Mouse (Mus musculus): ENCODE results near the gene Alpl.

Alpl gene

DNA sequence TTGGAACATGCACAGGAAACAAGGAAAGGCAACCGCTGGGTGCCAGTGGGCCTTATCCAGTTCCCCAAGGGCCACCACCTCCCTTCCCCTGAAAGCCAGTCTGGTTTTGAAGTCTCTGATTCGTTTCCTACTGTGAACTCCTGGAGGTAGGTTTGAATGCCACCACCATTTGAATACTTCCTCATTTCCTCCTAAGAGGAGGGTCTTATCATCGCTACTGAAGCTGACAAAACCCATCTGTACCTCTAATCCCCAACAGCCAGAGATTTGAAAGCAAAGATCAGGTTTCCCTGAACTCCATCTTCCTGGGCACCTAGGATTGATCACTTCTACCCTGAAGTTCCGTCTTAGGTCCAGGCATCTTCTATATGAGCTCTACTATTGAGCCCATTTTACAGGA, 854 bp upstream of the Alpl start:
- no peak for DNase-seq (ENCODE audit: low read depth)

GRCm38 (mm10) chr4:137794178-137794900, 1.8 kb downstream of the Alpl start:
- no peak for DNase-seq (ENCODE audit: low read depth)

DNA sequence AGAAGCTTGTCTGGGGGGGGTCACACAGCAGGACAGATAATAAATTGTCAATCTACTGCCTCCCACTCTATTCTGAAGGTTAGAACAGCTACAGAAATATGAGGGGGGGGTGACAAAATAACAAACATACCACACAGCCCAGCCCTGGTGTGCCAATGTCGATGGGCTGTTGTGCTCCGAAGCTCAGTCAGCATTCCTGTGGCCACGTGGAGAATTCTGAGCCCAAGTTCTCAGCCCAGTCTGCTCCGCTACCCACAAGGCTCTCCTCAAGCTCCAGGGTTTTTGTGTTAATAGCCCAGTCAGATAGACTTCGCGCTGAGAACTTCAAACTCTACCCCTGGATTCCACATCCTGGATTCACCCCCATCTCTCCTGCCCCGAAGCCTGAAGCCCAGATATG, 2.6 kb downstream of the Alpl start:
- no peak for DNase-seq (ENCODE audit: low read depth)

DNA sequence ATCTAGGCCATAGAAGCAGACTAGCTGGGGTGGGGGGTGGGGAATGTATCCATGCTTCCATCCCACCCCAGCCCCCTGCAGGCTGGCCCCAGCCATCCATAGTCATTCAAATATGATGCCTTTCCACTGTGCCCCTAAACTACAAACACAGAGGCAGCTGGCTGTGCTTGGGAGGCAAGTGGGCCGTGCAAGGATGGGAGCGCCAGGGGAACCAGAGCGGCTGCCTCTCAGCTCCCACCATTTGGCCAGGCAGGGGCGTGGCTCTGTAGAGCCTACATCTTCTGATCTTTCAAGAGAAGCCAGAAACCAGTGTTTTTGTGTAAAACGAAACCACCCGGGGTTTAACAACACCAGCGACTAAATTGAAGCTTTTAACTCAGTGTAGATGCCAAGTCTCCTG, 4.7 kb downstream of the Alpl start:
- DNase-seq (ENCODE audit: low read depth), result no peak

- DNase-seq (ENCODE audit: low read depth), result no peak
These were observed 5.2 kb downstream of the Alpl start for GRCm38 (mm10) chr4:137790981-137791380.

- no peak for DNase-seq (ENCODE audit: low read depth)
These were observed 7.6 kb downstream of the Alpl start for GRCm38 (mm10) chr4:137788511-137789049.

DNA sequence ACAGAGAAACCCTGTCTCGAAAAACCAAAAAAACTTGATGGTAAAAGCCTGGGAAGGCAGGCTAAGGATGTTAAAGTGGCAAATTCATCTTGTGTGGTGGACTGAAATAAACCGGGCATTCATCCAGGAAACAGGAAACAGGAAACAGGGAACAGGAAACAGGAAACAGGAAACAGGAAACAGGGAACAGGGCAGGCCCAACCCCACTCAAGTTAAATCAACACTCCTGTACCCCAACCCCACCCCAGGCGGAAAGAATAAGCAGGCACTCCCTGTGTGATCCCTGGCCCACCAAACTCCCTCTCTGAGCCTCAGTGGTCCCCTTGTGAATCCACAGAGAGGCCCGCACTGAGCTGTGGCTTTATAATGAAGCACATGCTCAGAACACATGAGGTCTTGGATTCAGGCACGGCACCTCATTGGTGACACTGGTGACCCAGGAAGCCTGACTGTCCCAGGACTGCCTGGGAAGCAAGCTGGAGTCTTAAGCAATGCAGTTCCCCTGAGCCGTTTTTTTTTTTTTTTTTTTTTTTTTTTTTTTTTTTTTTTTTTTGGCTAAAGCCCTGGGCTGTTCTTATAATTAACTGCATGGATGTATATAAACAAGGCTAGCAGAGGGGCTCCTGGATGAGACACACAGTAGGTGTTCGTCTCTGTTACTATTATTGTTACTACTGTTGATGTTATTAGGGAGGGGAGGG, 8.4 kb downstream of the Alpl start:
- DNase-seq (ENCODE audit: low read depth), result no peak

DNA sequence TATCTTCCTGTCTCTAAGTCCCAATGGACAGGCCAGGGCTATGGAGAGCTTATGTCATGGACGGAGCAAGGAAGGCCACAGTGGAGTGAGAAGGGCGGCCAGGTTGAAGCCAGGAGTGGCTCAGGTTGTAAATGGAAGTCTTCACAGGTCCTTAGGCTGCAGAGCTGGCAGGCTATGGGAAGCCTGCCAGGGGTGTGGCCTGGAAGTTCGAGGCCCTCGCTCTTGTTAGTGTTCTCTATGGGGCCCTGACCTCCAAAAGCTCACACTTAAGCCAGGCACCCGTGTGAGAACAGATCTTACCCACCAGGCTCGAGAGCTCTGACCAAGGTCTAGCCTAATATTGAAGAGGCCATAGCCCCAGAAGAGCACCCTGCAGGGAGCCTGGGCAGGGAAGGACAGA, 9.7 kb downstream of the Alpl start:
- no peak for DNase-seq (ENCODE audit: low read depth)

DNA sequence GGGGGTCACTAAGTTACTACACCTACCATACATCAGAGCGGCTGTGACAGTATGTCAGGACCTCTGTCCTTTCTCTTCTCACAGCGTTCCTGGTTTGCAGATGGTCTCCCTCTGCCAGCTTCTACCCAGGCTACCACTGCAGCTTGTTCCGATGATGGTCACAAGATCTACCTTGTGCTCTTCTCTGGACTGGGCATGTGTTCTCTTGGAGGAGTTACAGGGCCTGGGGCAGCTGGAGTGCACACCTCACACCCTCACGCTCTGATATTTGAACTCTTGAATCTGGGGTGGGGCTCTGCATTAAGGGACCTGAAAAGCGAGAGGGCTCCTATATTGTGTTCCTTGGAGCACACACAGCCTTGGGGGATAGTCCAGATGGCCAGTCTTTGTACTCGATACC, 10.9 kb downstream of the Alpl start:
- DNase-seq (ENCODE audit: low read depth), result no peak

DNA sequence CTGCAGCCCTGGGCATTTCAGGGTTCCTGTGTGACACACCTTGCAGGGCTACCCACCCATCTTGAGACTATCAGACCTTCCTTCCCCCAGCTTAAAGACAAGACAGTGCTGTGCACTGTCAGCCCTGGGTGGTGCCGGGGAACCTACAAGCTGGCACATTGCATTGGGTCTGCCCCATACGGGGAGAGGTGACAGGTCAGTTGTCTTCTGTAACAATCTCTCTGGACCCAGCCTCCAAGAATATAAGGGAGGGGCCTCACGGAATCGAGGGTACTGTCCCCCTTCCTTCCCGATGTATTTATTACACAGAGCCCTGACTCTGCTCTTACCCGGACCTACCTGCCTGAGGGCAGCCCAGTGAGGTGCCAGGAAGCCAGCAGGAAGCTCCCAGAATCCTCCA, 11.4 kb downstream of the Alpl start:
- DNase-seq (ENCODE audit: low read depth), result no peak

DNA sequence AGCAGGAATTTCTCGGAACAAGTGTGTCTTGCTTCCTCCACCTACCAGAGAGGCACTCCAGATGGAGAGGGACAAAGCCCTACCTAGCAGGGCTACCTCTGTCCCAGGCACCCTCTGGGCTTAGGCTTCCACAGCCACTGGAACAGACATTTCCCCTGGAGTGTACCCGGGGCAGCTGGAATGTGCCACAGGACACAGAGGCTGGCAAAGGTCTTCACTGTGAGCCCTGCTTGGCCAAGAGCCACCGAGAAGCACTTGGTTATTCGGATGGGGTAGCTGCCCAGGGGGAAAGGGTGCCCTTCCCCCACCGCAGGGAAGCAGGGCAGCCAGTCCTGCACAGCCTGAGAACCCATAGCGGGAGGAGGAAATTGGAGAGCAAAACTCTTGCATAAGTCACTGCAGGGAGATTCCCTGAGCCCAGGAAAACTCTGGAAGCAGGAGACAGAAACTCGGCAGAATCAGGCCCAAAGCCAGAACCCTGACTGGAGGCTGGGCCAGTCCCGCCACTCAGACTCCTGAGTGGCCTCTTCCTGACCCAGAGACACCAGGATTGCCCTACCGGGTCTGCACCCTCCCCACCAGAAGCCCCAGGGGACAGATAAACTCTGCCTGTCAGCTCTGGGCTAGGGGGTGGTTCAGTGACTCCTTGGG, 12.5 kb downstream of the Alpl start:
- no peak for DNase-seq (ENCODE audit: low read depth)

GRCm38 (mm10) chr4:137781949-137782348, 14.2 kb downstream of the Alpl start:
- no peak for DNase-seq (ENCODE audit: low read depth)

DNA sequence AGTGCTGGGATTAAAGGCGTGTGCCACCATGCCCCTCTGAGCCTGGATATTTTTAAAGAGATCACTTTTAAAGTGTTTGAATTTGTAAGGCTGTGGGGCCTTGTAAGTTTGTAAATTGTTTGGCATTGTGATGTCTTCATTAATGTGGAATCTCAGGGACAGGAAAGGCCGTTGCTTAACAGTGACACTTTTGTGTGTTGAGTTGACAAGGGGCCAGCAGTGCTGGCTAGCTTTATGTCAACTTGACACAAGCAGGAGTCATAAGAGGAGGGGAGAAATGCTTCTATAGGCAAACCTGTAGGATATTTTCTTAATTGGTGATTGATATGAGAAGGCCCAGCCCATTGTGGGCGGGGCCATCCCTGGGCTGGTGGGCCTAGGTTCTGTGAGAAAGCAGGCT, 15.2 kb downstream of the Alpl start:
- DNase-seq (ENCODE audit: low read depth), result no peak

- no peak for DNase-seq (ENCODE audit: low read depth)
These were observed 17.6 kb downstream of the Alpl start for GRCm38 (mm10) chr4:137778397-137779184.

- no peak for DNase-seq (ENCODE audit: low read depth)
These were observed 18.3 kb downstream of the Alpl start for GRCm38 (mm10) chr4:137777866-137778265.

- DNase-seq (ENCODE audit: low read depth), result no peak
These were observed 21.7 kb downstream of the Alpl start for GRCm38 (mm10) chr4:137774505-137774904.

DNA sequence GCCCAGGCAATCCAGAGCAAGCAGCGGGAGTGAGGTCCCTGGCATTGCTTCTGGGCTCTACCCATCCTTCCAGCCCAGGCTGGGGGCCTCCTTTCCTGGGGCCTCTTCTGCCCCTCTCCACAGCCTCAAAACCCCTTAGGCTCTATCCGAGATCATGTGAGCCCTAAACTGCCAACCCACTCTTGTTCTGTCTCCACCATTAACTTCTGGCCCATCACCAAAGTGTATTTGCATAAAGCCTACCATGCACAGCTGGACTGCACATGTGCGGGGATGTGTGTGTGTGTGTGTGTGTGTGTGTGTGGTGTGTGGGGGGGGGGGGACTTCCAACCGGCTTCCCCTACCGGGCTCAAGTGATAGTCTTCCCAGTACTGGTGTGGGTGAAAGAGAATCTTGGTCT, 22.2 kb downstream of the Alpl start:
- no peak for DNase-seq (ENCODE audit: low read depth)

- DNase-seq (ENCODE audit: low read depth), result no peak
These were observed 22.8 kb downstream of the Alpl start for GRCm38 (mm10) chr4:137773369-137773899.

GRCm38 (mm10) chr4:137772438-137773056, 23.6 kb downstream of the Alpl start:
- DNase-seq (ENCODE audit: low read depth), result no peak

DNA sequence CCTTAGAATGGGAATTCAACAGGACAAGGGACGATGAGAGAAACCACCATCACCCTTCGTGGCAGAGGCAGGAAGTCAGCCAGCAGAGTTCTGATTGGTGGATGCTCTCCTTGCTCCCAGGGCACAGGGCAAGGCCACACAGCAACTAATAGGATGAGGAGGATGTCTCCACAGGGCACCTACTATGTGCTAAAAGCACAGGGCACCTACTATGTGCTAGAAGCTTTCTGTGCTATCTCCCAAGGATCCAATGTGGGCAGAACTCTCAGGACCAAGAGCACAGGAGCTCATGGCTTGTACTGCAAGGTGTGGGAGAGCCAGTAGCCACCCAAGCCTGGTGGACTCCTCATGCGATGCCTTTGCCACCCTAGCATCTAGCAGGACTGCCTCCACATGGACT, 24.4 kb downstream of the Alpl start:
- DNase-seq (ENCODE audit: low read depth), result no peak

- DNase-seq (ENCODE audit: low read depth), result no peak
These were observed 25.1 kb downstream of the Alpl start for GRCm38 (mm10) chr4:137770901-137771612.

Data from c-Kit-positive CD71-positive TER-119-negative erythroid progenitor cells, embryonic 14.5 days (primary cell).